Comparison of ENCODE assay signal across 21 mouse cellular contexts in genomic region chr12:33577877-33578428, GRCm38 (mm10).
DNase-seq lines count a peak whose midpoint lies in the region; ATAC-seq and TF ChIP-seq lines count a peak whose summit lies in the region.
"Had no signal": no experiment of that assay in that cellular context is flagged by ENCODE, and none has a peak within 500 bp of the region (broad histone marks: within the 10 kb centered on the region; RNA-seq: fewer than 3 reads in every experiment).

No protein-coding gene starts in this region.

- H3K4me2 ChIP-seq in heart, embryonic 11.5 days, result no peak overlapping the region
- H3K4me2 ChIP-seq in CH12.LX (ENCODE audit: insufficient read depth, low read depth, poor library complexity, severe bottlenecking) (no peak overlapping the region), myocyte (ENCODE audit: low read depth) (peak overlapping the region; percentile 26)
- H3K4me2 ChIP-seq: heart, embryonic 12.5 days; hindbrain, embryonic 15.5 days; limb, embryonic 13.5 days; neural tube, embryonic 12.5 days had no signal

- no peak overlapping the region for H3ac ChIP-seq in myocyte (ENCODE audit: control insufficient read depth, insufficient read length)

- H3K79me2 ChIP-seq in CH12.LX (replicated peaks; ENCODE audit: control insufficient read depth, extremely low read depth, insufficient read depth, poor library complexity, severe bottlenecking) (no peaks in the 10 kb centered on the region), myocyte (ENCODE audit: control insufficient read depth, insufficient read depth) (no peaks in the 10 kb centered on the region)

- TF ChIP-seq POLR2A in CH12.LX (IDR thresholded peaks at IDR 0.05; ENCODE audit: low read depth, low read length) (no peak), myocyte (IDR thresholded peaks at IDR 0.05; ENCODE audit: insufficient read length, low read depth) (no peak)
- TF ChIP-seq POLR2A in brain, embryonic 14.5 days (IDR thresholded peaks at IDR 0.05; ENCODE audit: borderline replicate concordance, extremely low read depth, insufficient read depth, insufficient read length, poor library complexity, severe bottlenecking), result no peak

- H3K9me3 ChIP-seq in heart, embryonic 11.5 days (replicated peaks; ENCODE audit: control insufficient read depth, low read length), result no peaks in the 10 kb centered on the region
- H3K9me3 ChIP-seq in CH12.LX (replicated peaks; ENCODE audit: low read length), result no peaks in the 10 kb centered on the region
- H3K9me3 ChIP-seq: embryonic facial prominence, embryonic 10.5 days; heart, embryonic 12.5 days; hindbrain, embryonic 15.5 days; limb, embryonic 13.5 days; neural tube, embryonic 12.5 days had no signal

- no peak for TF ChIP-seq EP300 in CH12.LX (IDR thresholded peaks at IDR 0.05; ENCODE audit: low read length)

- no peak overlapping the region for H3K4me3 ChIP-seq in heart, embryonic 11.5 days (ENCODE audit: low read depth, low read length)
- H3K4me3 ChIP-seq in CH12.LX (replicated peaks in 1 of 3; ENCODE audit: low read depth in 2 of 3, low read length in 2 of 3, poor library complexity in 1 of 3) (no peak overlapping the region), myocyte (no peak overlapping the region)
- H3K4me3 ChIP-seq: embryonic facial prominence, embryonic 10.5 days; heart, embryonic 12.5 days; hindbrain, embryonic 15.5 days; limb, embryonic 13.5 days; neural tube, embryonic 12.5 days had no signal

- in situ Hi-C loops in CH12.LX (cut with MboI; ENCODE audit: low pct_ligation_motif_present, low pct_unique_long_range_greater_than_20kb, low sequenced_read_pairs), result no loop called here

- no peak overlapping the region for H3K27ac ChIP-seq in heart, embryonic 11.5 days (ENCODE audit: low read depth, low read length)
- no peak overlapping the region for H3K27ac ChIP-seq in CH12.LX (ENCODE audit: insufficient read depth, low read depth)
- H3K27ac ChIP-seq: embryonic facial prominence, embryonic 10.5 days; hindbrain, embryonic 15.5 days; limb, embryonic 13.5 days; liver, embryonic 14.5 days; neural tube, embryonic 12.5 days had no signal

- TF ChIP-seq RAD21 in CH12.LX (IDR thresholded peaks at IDR 0.05; ENCODE audit: low read depth, low read length), result no peak

- dilution Hi-C loops in CH12.LX (cut with MboI; ENCODE audit: extremely low pct_ligation_motif_present, extremely low pct_unique_long_range_greater_than_20kb, low sequenced_read_pairs), result no loop called here

- no peaks in the 10 kb centered on the region for H3K27me3 ChIP-seq in heart, embryonic 11.5 days (ENCODE audit: control insufficient read depth, insufficient read depth, low read length)
- H3K27me3 ChIP-seq in CH12.LX (replicated peaks), result no peaks in the 10 kb centered on the region
- H3K27me3 ChIP-seq in myocyte (ENCODE audit: control insufficient read depth, insufficient read depth, insufficient read length), result no peaks in the 10 kb centered on the region
- H3K27me3 ChIP-seq: heart, embryonic 12.5 days; hindbrain, embryonic 15.5 days; limb, embryonic 13.5 days; neural tube, embryonic 12.5 days had no signal

- no peaks in the 10 kb centered on the region for H3K36me3 ChIP-seq in heart, embryonic 11.5 days (ENCODE audit: control insufficient read depth, insufficient read depth, low read length)
- no peaks in the 10 kb centered on the region for H3K36me3 ChIP-seq in CH12.LX (replicated peaks in 1 of 2; ENCODE audit: control insufficient read depth in 1 of 2, insufficient read depth in 1 of 2, low read length in 1 of 2)
- H3K36me3 ChIP-seq in myocyte (ENCODE audit: control insufficient read depth, insufficient read depth), result no peaks in the 10 kb centered on the region
- H3K36me3 ChIP-seq: embryonic facial prominence, embryonic 10.5 days; heart, embryonic 12.5 days; hindbrain, embryonic 15.5 days; limb, embryonic 13.5 days; neural tube, embryonic 12.5 days had no signal

- ATAC-seq in heart, embryonic 11.5 days (replicated peaks; ENCODE audit: insufficient number of reproducible peaks, low FRiP score, low TSS enrichment), result no peak
- no peak for ATAC-seq in CD4-positive, CD25-positive, alpha-beta regulatory T cell, adult 4 months
- ATAC-seq: intestine, embryonic 16.5 days; lung, postnatal 0 days had no signal

- peak; percentile 3 to 7 for DNase-seq in heart, adult 18-20 months
- peak; percentile 7 for DNase-seq in CH12.LX (ENCODE audit: extremely low read depth)
- DNase-seq in brain, embryonic 14.5 days (ENCODE audit: low read depth), result peak; percentile 47
- no peak for DNase-seq in urinary bladder, postnatal 25 days (ENCODE audit: low spot score)
- DNase-seq: cerebellum, adult 11 months; cerebellum, postnatal 25 days; gastrocnemius, postnatal 14 days; heart, postnatal 36 days; kidney, postnatal 25 days; thymus, adult 18-20 months had no signal

- no peaks in the 10 kb centered on the region for H3K4me1 ChIP-seq in heart, embryonic 11.5 days (ENCODE audit: control insufficient read depth, insufficient read depth, low read length)
- H3K4me1 ChIP-seq in CH12.LX (ENCODE audit: control insufficient read depth in 1 of 2, insufficient read depth in 2 of 2), result peaks cover 3% of the 10 kb centered on the region in 2 experiments; a peak in 1 of 4 replicates
- H3K4me1 ChIP-seq: embryonic facial prominence, embryonic 10.5 days; heart, embryonic 12.5 days; hindbrain, embryonic 15.5 days; neural tube, embryonic 12.5 days had no signal

- WGBS in heart, embryonic 11.5 days (ENCODE audit: insufficient replicate concordance), result 69% methylated on average over 6 of the region's 6 CpGs

- H3K9ac ChIP-seq in heart, embryonic 11.5 days (ENCODE audit: low read depth, low read length), result no peak overlapping the region
- H3K9ac ChIP-seq in CH12.LX (ENCODE audit: insufficient read depth, low read depth), result no peak overlapping the region
- H3K9ac ChIP-seq: heart, embryonic 12.5 days; hindbrain, embryonic 15.5 days; limb, embryonic 13.5 days; liver, embryonic 14.5 days; neural tube, embryonic 12.5 days had no signal

- TF ChIP-seq CTCF in CH12.LX (conservative IDR thresholded peaks at IDR 0.05 in 1 of 2, IDR thresholded peaks at IDR 0.05 in 1 of 2; ENCODE audit: low read depth in 2 of 2, low read length in 2 of 2), result no peak
- no peak for TF ChIP-seq CTCF in brain, embryonic 14.5 days (IDR thresholded peaks at IDR 0.05; ENCODE audit: borderline replicate concordance, extremely low read depth, insufficient read depth, insufficient read length)

TF ChIP-seq in CH12.LX, 34 proteins besides CTCF, POLR2A, EP300 and RAD21:
- TF ChIP-seq ZKSCAN1 (IDR thresholded peaks at IDR 0.05; ENCODE audit: borderline replicate concordance, low read depth, low read length) (no peak), USF2 (conservative IDR thresholded peaks at IDR 0.05; ENCODE audit: low read depth, low read length) (peak; percentile 58), USF1 (IDR thresholded peaks at IDR 0.05; ENCODE audit: low read depth, low read length) (peak; percentile 49), BHLHE40 (IDR thresholded peaks at IDR 0.05; ENCODE audit: low read depth, low read length) (peak; percentile 46; the same call in 1 of the 2 replicates)

TF ChIP-seq in myocyte, 11 proteins besides CTCF, POLR2A, EP300 and RAD21:
- no peak for TF ChIP-seq REST (IDR thresholded peaks at IDR 0.05; ENCODE audit: insufficient read depth, insufficient read length)
- peak; percentile 82 for TF ChIP-seq USF1 (IDR thresholded peaks at IDR 0.05; ENCODE audit: low read depth)
- no peak for TF ChIP-seq CEBPB (IDR thresholded peaks at IDR 0.05; ENCODE audit: insufficient read depth, poor library complexity, severe bottlenecking)
- TF ChIP-seq E2F4 (IDR thresholded peaks at IDR 0.05; ENCODE audit: insufficient read depth), result no peak
- peak in 1 of 3 experiments; percentile 20 for TF ChIP-seq MYOD1 (IDR thresholded peaks at IDR 0.05; ENCODE audit: control insufficient read depth in 1 of 3, insufficient read length in 2 of 3, low read depth in 2 of 3)
- TF ChIP-seq MYOG (IDR thresholded peaks at IDR 0.05; ENCODE audit: control insufficient read depth in 1 of 3, insufficient read depth in 1 of 3, insufficient read length in 2 of 3, low read depth in 2 of 3), result peak in 1 of 3 experiments; percentile 19
- no peak for TF ChIP-seq TCF3 (IDR thresholded peaks at IDR 0.05; ENCODE audit: insufficient read length, low read depth)
- TF ChIP-seq POLR2AphosphoS2 (IDR thresholded peaks at IDR 0.05; ENCODE audit: insufficient read length, low read depth), result no peak
- no peak for TF ChIP-seq TCF12 (IDR thresholded peaks at IDR 0.05; ENCODE audit: insufficient read depth, poor library complexity, severe bottlenecking)
- no peak for TF ChIP-seq MAX (IDR thresholded peaks at IDR 0.05; ENCODE audit: low read depth)
